Mouse (Mus musculus) E14TG2a.4 (cell line): ENCODE measurements around the gene Dnajc8.

ENCODE experiments used
- CTCF ChIP-seq: conservative IDR thresholded peaks from 2 replicates; pipeline ENCODE4 v1.5.1; 2014; ENCODE audit warnings: low read length
- NANOG ChIP-seq: IDR thresholded peaks from 2 replicates; pipeline ENCODE4 v1.6.1; 2014; ENCODE audit warnings: borderline replicate concordance, low read length, mixed read lengths
- POU5F1 ChIP-seq: IDR thresholded peaks from 2 replicates; pipeline ENCODE4 v1.6.1; 2014; ENCODE audit warnings: low read length, borderline replicate concordance

DNA sequence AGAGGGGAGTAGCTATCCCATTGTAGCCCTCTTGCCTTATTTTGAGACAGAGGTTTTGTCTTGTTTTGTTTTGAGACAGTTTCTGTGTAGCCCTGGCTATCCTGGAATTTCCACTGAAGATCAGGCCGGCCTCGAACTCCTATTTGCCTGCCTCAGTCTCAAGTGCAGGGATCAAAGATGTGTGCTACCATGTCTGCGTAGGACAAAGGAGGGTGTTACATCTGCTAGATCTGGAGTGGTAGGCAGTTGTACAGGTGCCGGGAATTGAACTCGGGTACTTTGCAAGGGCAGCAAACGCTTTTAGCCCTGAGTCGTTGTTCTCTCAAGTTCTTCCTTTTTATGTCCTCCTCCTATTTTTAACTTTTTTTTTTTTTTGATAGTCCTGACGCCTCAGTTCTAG, 44.3 kb upstream of the Dnajc8 start:
- TF ChIP-seq CTCF (no peak), POU5F1 (no peak), NANOG (no peak)
